Mouse (Mus musculus) T-helper 17 cell (primary cell): Measurements from ENCODE around the gene Palld.

Experiments used
- in situ Hi-C, 2 experiments: fragments of 300-600 bp; cut with MboI, MseI; formaldehyde crosslinking; loops; 1 replicate in 1 of 2; 2 replicates in 1 of 2; pipeline ENCODE4 v1.15.1; 2025; ENCODE audit warnings: high pct_unique_total_duplicates in 2 of 2

Palld gene

DNA sequence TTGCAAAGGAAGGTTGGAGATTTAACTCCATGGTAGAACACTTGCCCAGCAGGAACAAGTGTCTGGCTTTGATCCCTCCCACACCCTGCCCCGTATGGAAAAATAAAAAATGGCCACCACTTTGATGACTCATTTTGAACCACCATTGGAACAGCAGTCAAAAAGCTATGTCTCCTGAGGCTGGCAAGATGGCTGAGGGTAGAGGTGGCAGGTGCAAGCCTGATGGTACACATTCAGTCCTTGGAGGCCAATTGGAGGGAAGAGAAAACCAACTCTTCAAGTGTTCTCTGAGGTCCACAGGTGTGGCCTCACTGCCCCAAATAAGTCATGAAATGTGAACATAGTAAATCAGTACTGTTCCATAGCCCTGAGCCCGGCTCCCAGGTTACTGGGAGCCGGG lies 210.4 kb downstream of the Palld start:
- in situ Hi-C loops: no loop called here

GRCm38 (mm10) chr8:61691391-61691790 lies 211.1 kb downstream of the Palld start:
- in situ Hi-C loops: no loop called here

DNA sequence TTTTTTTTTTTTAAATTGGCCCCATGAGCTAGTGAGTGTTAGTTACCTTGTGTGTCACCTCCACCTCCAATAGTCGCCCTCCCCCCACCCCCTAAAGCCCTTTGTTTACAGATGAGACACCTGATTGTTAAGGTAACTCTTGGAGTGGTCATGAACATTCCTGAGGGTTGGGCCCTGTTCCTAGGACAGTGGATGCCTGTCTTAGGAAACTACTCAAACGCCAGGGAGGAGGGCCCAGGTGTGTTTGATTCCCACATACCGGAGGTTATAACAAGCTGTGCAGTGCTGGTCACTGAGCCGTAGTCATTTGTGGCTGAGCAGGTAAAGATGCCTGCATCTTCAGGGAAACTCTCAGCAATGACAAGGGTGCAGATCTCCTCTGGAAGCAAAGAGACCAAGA lies 215.4 kb downstream of the Palld start:
- in situ Hi-C loops: no loop called here

GRCm38 (mm10) chr8:61686340-61686739 lies 216.2 kb downstream of the Palld start:
- in situ Hi-C loops: no loop called here

GRCm38 (mm10) chr8:61685280-61685679 lies 217.2 kb downstream of the Palld start:
- in situ Hi-C loops: no loop called here

DNA sequence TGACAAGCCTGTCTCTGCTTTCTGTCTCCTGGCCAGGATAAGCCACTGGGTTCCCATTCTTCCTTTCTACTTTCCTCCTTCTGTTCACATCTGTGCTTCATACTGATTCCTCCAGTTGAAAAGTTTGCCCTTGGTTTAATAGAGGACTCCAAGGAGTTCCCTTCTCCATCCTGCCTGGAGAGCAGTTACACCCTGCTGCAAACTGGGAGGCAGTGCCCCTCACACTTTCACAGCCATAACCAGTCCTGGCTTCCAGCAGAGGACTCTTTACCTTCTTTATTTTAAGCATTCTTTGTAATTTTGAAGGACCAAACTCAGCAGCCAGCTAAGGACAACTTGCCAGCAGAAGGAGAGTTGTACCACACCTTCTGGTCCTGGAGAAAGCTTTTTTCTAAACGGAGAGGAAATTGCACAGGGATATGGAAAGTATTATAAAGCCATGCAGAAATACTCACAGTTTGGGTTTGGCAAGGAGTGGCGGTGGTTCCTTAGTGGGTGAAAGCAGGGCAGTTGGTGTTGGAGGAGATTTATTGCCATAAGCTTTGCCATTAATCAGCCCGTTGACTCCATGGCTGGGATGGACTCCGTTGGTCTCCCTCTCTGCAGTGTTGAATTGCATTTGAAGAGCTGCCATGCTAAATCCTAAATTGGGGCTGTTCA lies 218.1 kb downstream of the Palld start:
- in situ Hi-C loops: no loop called here

DNA sequence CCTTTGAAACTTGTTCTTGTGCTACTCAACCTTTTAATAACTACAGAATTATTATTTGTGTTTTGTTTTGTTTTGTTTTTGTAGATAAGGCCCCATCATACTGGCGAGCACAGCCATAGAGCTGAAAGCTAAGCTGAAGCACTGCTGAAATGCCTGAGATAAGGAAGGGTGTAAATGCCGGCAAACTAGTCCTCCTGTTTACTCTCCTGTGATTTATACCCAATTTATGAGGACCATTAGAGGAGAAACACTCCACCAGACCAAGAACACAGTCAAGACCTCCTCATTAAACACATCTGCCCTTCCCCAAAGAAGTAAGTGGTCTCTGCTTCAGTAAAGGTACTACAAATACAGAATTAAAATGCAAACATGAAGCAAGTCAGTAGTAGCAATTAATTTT lies 219.6 kb downstream of the Palld start:
- in situ Hi-C loops: no loop called here

DNA sequence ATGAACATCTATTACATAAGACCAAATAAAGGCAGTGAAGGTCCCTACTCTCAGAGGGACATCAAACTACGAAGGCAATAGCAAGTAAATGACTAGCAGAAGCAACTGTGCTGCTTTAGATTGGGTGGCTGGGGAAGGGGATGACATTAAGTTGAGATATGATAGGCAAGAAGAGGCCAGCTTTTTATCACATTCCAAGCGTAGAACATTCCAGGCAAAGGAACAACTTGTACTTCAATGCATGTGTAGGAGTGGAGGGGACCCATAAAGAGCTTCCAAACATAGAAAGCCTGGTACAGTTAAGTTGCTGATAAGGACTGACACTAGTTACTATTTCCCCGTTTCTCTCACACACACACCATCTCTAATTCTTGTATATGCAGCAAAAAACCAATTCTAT lies 221.3 kb downstream of the Palld start:
- in situ Hi-C loops: no loop called here

GRCm38 (mm10) chr8:61677227-61677626 lies 225.3 kb downstream of the Palld start:
- in situ Hi-C loops: loop anchor here in 1 of 2 experiments (10.0 kb wide), 1 partner anchor 142 kb away; no protein-coding TSS in a partner anchor

GRCm38 (mm10) chr8:61671151-61671550 lies 231.3 kb downstream of the Palld start:
- in situ Hi-C loops: loop anchor here (10.0 to 25.0 kb wide), 2 partner anchors 109 to 136 kb away; no protein-coding TSS in a partner anchor

DNA sequence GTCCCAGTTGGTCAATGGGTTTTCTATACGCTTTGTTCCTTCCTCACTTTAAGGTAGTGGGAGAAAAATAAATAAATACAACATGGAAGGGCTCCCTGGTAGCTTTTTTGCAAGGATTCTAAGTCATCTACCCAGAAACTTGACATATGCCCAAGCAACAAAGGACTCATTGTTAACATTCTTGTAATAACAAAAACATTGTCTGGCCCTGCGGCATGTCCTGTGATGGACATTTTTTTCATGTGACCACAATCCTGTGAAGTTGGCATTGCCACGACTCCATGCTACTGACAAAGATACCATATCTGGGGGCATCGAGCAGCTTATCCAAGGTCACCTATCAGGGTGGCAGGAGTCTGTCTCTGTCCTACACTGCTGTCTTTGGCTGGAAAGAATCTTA lies 232.1 kb downstream of the Palld start:
- in situ Hi-C loops: loop anchor here (10.0 to 25.0 kb wide), 2 partner anchors 108 to 136 kb away; no protein-coding TSS in a partner anchor

DNA sequence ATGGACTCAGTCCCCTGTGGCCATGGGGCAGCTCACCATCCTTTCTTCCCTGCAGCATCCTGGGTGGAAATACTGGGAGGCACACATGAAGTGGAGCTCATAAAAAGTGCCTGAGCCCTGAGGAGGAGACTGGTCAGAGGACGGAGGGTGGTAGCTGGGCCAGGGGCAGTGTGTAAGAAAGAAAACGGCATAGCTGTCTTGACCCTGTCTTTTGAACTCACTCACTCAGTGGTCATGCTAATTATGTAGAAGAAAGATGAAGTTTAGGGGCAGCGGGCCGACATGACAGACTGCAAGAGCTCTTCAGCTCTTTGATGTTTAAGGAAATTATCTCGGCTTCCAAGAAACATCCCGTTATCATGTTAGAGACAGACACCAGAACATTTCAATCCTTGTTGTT lies 235.6 kb downstream of the Palld start:
- in situ Hi-C loops: loop anchor here in 1 of 2 experiments (25.0 kb wide), 1 partner anchor 105 kb away; no protein-coding TSS in a partner anchor

DNA sequence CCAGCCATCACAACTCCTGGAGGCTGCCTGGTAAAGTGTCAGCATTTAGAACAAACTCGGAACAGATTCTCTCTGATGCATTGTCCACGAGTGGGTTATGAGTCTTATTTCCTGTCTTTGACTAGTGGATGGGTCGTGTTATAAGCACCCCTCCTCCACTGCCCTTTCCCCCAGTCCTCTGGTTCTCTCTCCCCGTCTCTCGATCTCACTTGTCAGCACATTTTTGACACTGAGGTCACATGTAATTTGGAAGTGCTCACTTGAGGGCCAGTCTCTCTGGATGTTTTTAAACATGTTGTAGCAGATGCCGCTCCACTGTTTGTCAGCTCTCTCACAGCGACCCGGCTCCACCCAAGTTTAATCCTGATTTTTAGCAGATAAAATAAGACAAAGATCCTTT lies 237.5 kb downstream of the Palld start:
- in situ Hi-C loops: loop anchor here in 1 of 2 experiments (25.0 kb wide), 1 partner anchor 103 kb away; no protein-coding TSS in a partner anchor

GRCm38 (mm10) chr8:61664162-61664561 lies 238.3 kb downstream of the Palld start:
- in situ Hi-C loops: loop anchor here in 1 of 2 experiments (25.0 kb wide), 1 partner anchor 102 kb away; no protein-coding TSS in a partner anchor

DNA sequence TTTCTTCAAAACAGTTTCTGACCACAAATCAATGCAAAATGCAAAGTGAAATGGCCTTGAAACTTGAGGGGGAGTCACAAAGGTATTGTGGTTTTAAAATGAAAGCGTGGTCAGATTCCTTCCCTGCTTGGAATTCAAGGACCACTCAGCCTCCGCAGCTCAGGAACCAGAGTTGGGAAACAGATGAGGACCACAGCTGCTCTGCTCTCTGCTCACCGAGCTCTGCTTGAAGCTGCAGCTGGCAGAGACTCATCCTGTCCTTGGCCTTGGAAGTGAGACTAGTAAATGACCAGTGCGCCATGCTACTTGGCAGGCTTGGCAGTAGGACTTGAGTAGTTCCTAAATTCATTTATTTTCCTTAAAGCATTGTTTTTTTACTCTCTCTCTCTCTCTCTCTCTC lies 239.7 kb downstream of the Palld start:
- in situ Hi-C loops: loop anchor here in 1 of 2 experiments (25.0 kb wide), 1 partner anchor 101 kb away; no protein-coding TSS in a partner anchor

GRCm38 (mm10) chr8:61661611-61662010 lies 240.9 kb downstream of the Palld start:
- in situ Hi-C loops: loop anchor here in 1 of 2 experiments (25.0 kb wide), 1 partner anchor 99 kb away; no protein-coding TSS in a partner anchor

GRCm38 (mm10) chr8:61660961-61661360 lies 241.5 kb downstream of the Palld start:
- in situ Hi-C loops: loop anchor here in 1 of 2 experiments (25.0 kb wide), 1 partner anchor 99 kb away; no protein-coding TSS in a partner anchor

DNA sequence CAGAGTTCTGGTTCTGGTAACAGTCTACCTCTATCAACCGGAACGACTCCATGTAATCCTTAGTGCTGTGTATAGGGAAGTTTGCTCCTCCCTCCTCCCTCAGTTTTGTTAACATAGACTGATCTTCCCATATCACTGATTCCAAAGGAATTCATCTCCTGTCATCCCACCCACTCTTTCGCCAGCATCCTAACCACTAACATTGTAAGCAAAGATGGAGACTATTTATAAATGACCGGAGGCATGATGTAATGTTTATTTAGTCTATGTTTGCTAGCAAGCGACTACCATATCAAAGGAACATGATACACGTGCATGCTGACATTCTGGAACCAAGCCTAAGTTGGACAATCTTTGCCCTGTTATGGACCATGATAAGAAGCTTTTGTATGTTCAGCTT lies 250.5 kb downstream of the Palld start:
- in situ Hi-C loops: loop anchor here in 1 of 2 experiments (25.0 kb wide), 1 partner anchor 90 kb away; no protein-coding TSS in a partner anchor

- in situ Hi-C loops: no loop called here
Observed at GRCm38 (mm10) chr8:61646195-61646835, 256.2 kb downstream of the Palld start.

DNA sequence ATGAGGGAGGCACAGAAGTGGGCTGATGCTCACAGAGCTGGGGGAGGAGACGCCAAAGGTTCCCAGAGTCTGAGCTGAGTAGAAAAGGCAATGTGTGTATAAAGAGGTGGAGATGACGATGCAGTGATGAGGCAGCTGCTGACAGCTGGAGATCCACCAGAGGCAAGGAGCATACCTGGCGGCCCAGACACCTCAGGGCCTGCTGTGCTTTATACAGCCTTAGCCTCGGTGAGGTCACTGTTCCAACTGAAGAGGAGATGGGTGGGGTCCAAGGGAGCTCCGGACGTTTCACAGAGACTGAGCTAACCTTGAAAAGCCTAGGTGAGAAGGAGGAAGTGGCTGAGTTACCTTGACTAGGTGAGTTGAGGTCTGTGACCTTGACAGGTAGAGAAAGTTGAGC lies 256.8 kb downstream of the Palld start:
- in situ Hi-C loops: no loop called here

DNA sequence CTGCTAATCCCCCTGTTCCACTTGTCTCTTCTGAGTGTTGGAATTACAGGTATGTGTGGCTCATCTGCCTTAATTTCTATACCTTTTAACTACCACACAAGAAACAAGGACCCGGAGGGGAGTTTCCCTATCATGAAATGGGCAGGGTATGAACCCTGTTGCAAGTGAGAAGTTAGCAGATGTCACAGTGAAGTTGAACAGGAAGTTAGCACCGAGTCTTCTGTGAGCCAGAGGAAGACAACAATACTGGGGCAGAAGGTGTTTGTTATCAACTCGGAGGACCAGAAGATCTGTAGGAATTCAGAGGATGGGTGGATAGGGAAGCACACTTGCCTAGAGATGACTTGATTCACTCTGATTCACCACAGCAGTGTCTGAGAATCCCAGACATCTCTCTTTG lies 259.3 kb downstream of the Palld start:
- in situ Hi-C loops: no loop called here

DNA sequence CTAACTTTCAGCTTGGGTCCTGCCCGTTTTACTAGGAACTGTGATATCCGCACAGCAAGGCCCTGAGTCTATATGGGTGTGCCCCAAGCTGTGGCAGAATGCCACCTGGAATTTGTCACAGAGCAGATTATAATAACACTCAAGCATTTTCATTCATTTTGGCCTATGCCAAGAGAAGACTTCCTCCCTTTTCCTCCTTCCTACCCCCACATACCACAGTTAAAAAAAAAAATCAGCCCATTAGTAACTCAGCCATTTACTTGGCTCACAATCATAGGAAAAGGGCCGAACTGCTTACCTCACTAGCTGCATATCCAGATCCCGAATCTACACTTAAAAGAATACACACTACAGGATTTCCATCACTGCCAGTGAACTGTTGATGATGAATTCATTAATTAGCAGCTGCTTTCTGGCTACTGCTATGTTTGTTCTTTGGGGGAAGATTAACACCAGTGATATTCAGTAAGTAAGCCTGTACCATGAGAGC lies 260.1 kb downstream of the Palld start:
- in situ Hi-C loops: no loop called here
